Mouse (Mus musculus): ENCODE data around the gene Sirt2.

GRCm38 (mm10) chr7:28765211-28765610 lies 1.3 kb upstream of the Sirt2 start:
- TF ChIP-seq POLR2A (IDR thresholded peaks at IDR 0.05; ENCODE audit: insufficient read length, low read depth) (no peak), MYOG (IDR thresholded peaks at IDR 0.05; ENCODE audit: control insufficient read depth in 1 of 3, insufficient read depth in 1 of 3, insufficient read length in 2 of 3, low read depth in 2 of 3) (no peak), MYOD1 (IDR thresholded peaks at IDR 0.05; ENCODE audit: control insufficient read depth in 1 of 3, insufficient read length in 2 of 3, low read depth in 2 of 3) (no peak), USF1 (IDR thresholded peaks at IDR 0.05; ENCODE audit: low read depth) (no peak), E2F4 (IDR thresholded peaks at IDR 0.05; ENCODE audit: insufficient read depth) (no peak), REST (IDR thresholded peaks at IDR 0.05; ENCODE audit: insufficient read depth, insufficient read length) (no peak), CEBPB (IDR thresholded peaks at IDR 0.05; ENCODE audit: insufficient read depth, poor library complexity, severe bottlenecking) (no peak), POLR2AphosphoS2 (IDR thresholded peaks at IDR 0.05; ENCODE audit: insufficient read length, low read depth) (no peak), MAX (IDR thresholded peaks at IDR 0.05; ENCODE audit: low read depth) (no peak), TCF3 (IDR thresholded peaks at IDR 0.05; ENCODE audit: insufficient read length, low read depth) (no peak), TCF12 (IDR thresholded peaks at IDR 0.05; ENCODE audit: insufficient read depth, poor library complexity, severe bottlenecking) (no peak)

Data from myocyte (in vitro differentiated cells).